16 mouse cellular contexts compared by ENCODE assay signal in genomic region chr2:151985426-151986172, GRCm38 (mm10). TPM values are rescaled to one million over a fixed set of nuclear protein-coding genes. Genes with fewer than 3 reads are reported as not detected.
DNase-seq lines count a peak whose midpoint lies in the region; ATAC-seq and TF ChIP-seq lines count a peak whose summit lies in the region.
"Had no signal": no experiment of that assay in that cellular context is flagged by ENCODE, and none has a peak within 500 bp of the region (broad histone marks: within the 10 kb centered on the region; RNA-seq: fewer than 3 reads in every experiment).

No protein-coding gene starts in this region.

- DNase-seq in heart, postnatal 0 days (ENCODE audit: low spot score), result peak; percentile 32
- DNase-seq in heart, postnatal 25 days (ENCODE audit: low spot score), result no peak
- peak; percentile 41 for DNase-seq in liver, postnatal 0 days
- DNase-seq in liver, result no peak
- DNase-seq in adipocyte (ENCODE audit: low spot score), result peak; percentile 42
- DNase-seq in frontal cortex, adult 2 months (ENCODE audit: extremely low spot score in 1 of 2, low spot score in 1 of 2), result no peak
- DNase-seq: adrenal gland, postnatal 36 days; cerebellum, adult 8-10 months; forebrain, postnatal 0 days; gastrocnemius, postnatal 10 days; heart, postnatal 36 days; lung, embryonic 14.5 days had no signal

- no peak overlapping the region for H3K9ac ChIP-seq in heart, postnatal 0 days (replicated peaks; ENCODE audit: low read depth, low read length)
- no peak overlapping the region for H3K9ac ChIP-seq in liver, postnatal 0 days (replicated peaks)
- H3K9ac ChIP-seq: forebrain, postnatal 0 days; limb, embryonic 15.5 days; lung, embryonic 14.5 days had no signal

- H3K4me2 ChIP-seq in heart, postnatal 0 days (ENCODE audit: low read depth, low read length), result no peak overlapping the region
- 0 out of 2 replicates have a peak overlapping the region, but pooled peaks have one; percentile 4 for H3K4me2 ChIP-seq in liver, postnatal 0 days (ENCODE audit: low read depth, low read length)
- peak overlapping the region; percentile 39 for H3K4me2 ChIP-seq in myocyte (ENCODE audit: low read depth)
- H3K4me2 ChIP-seq: limb, embryonic 15.5 days; lung, embryonic 14.5 days had no signal

- H3K27me3 ChIP-seq in heart, postnatal 0 days (ENCODE audit: control insufficient read depth, insufficient read depth, low read length), result 0 out of 2 replicates have a peak, but pooled peaks cover 2% of the 10 kb centered on the region
- H3K27me3 ChIP-seq in liver, postnatal 0 days (ENCODE audit: insufficient read depth, low read length), result no peaks in the 10 kb centered on the region
- no peaks in the 10 kb centered on the region for H3K27me3 ChIP-seq in myocyte (ENCODE audit: control insufficient read depth, insufficient read depth, insufficient read length)
- H3K27me3 ChIP-seq: limb, embryonic 15.5 days had no signal

- 56% methylated on average over 7 of the region's 7 CpGs for WGBS in heart, postnatal 0 days
- WGBS in liver, postnatal 0 days (ENCODE audit: insufficient replicate concordance), result 40% methylated on average over 7 of the region's 7 CpGs

- intact Hi-C loops in heart, postnatal 25 days (cut with DNase I), result no loop called here

- H3ac ChIP-seq in myocyte (ENCODE audit: control insufficient read depth, insufficient read length), result no peak overlapping the region

- no peak overlapping the region for H3K4me3 ChIP-seq in heart, postnatal 0 days (ENCODE audit: low read depth, low read length)
- no peak overlapping the region for H3K4me3 ChIP-seq in liver, postnatal 0 days (ENCODE audit: low read depth, low read length)
- no peak overlapping the region for H3K4me3 ChIP-seq in myocyte
- H3K4me3 ChIP-seq: limb, embryonic 15.5 days had no signal

- no peak for ATAC-seq in heart, postnatal 0 days (ENCODE audit: insufficient read depth, low read depth)
- peak; percentile 56 for ATAC-seq in liver, postnatal 0 days
- no peak for ATAC-seq in inflammation-experienced regulatory T-cells, adult 6 months
- ATAC-seq: forebrain, postnatal 0 days; midbrain, embryonic 16.5 days had no signal

- H3K9me3 ChIP-seq in heart, postnatal 0 days (replicated peaks; ENCODE audit: control insufficient read depth, low read length), result no peaks in the 10 kb centered on the region
- H3K9me3 ChIP-seq in liver, postnatal 0 days (ENCODE audit: low read length), result no peaks in the 10 kb centered on the region
- H3K9me3 ChIP-seq: limb, embryonic 15.5 days had no signal

- no peaks in the 10 kb centered on the region for H3K36me3 ChIP-seq in heart, postnatal 0 days (replicated peaks; ENCODE audit: control insufficient read depth, insufficient read depth, low read length)
- H3K36me3 ChIP-seq in liver, postnatal 0 days (replicated peaks; ENCODE audit: insufficient read depth, low read length), result no peaks in the 10 kb centered on the region
- H3K36me3 ChIP-seq in myocyte (ENCODE audit: control insufficient read depth, insufficient read depth), result no peaks in the 10 kb centered on the region
- H3K36me3 ChIP-seq: limb, embryonic 15.5 days had no signal

- TF ChIP-seq EP300 in heart, postnatal 0 days (IDR thresholded peaks at IDR 0.05; ENCODE audit: low read depth), result no peak
- TF ChIP-seq EP300 in liver, postnatal 0 days (IDR thresholded peaks at IDR 0.05; ENCODE audit: low read depth), result no peak

- no peaks in the 10 kb centered on the region for H3K79me2 ChIP-seq in myocyte (ENCODE audit: control insufficient read depth, insufficient read depth)

- H3K27ac ChIP-seq in heart, postnatal 0 days (ENCODE audit: low read depth), result no peak overlapping the region
- H3K27ac ChIP-seq in liver, postnatal 0 days (ENCODE audit: low read depth), result 0 out of 2 replicates have a peak overlapping the region, but pooled peaks have one; percentile 34
- H3K27ac ChIP-seq: limb, embryonic 15.5 days had no signal

- no peak for TF ChIP-seq CTCF in heart, postnatal 0 days (IDR thresholded peaks at IDR 0.05; ENCODE audit: low read depth)
- no peak for TF ChIP-seq CTCF in liver, postnatal 0 days (IDR thresholded peaks at IDR 0.05; ENCODE audit: low read depth)

- no peaks in the 10 kb centered on the region for H3K4me1 ChIP-seq in heart, postnatal 0 days (ENCODE audit: control insufficient read depth, insufficient read depth)
- peaks cover 5% of the 10 kb centered on the region; the same call in 1 of the 2 replicates for H3K4me1 ChIP-seq in liver, postnatal 0 days (ENCODE audit: insufficient read depth)

- no peak for TF ChIP-seq POLR2A in myocyte (IDR thresholded peaks at IDR 0.05; ENCODE audit: insufficient read length, low read depth)

TF ChIP-seq in myocyte, 11 proteins besides CTCF, POLR2A, EP300 and RAD21:
- TF ChIP-seq MYOD1 (IDR thresholded peaks at IDR 0.05; ENCODE audit: control insufficient read depth in 1 of 3, insufficient read length in 2 of 3, low read depth in 2 of 3) (peak in 1 of 3 experiments; percentile 37), CEBPB (IDR thresholded peaks at IDR 0.05; ENCODE audit: insufficient read depth, poor library complexity, severe bottlenecking) (no peak)
TF ChIP-seq in myocyte: peak in this region for 1.

RNA-seq across cellular contexts. Expression of gene Fam110a, which starts 5.6 kb away (rescaled TPM):
- total RNA-seq in heart, postnatal 0 days (2014; rRNA removed; ENCODE audit: low replicate concordance), result 3.0 and 11.7 TPM in 2 replicates
- polyA plus RNA-seq in heart, postnatal 0 days (2015; fragmentation: Nextera tagmentation; extraction: Ambion mirVana), result 5.7 and 6.2 TPM in 2 replicates
- total RNA-seq in heart, postnatal 25 days (2021), result 1 to 10 TPM; 4.5 to 4.7 TPM
- 6.3 and 7.3 TPM in 2 replicates for polyA plus RNA-seq in liver, postnatal 0 days (2015; fragmentation: Nextera tagmentation; extraction: Ambion mirVana)
- 21.0 TPM for polyA plus RNA-seq in myocyte (2012; fragmentation: generic; extraction: Trizol)
- polyA plus RNA-seq in frontal cortex, adult 2 months (2012; rRNA removed), result 6.3 and 6.7 TPM in 2 replicates
- polyA plus RNA-seq in inflammation-experienced regulatory T-cells, adult 6 months (2017; shearing (Covaris generic)), result 10 to 100 TPM; 16.4 to 27.4 (median 18.3) TPM

RNA-seq across cellular contexts. Expression of gene Slc52a3, which starts 10.7 kb away (rescaled TPM):
- 6.6 TPM in 1 of 2 replicates, not detected in the other for total RNA-seq in heart, postnatal 0 days (2014; rRNA removed; ENCODE audit: low replicate concordance)
- polyA plus RNA-seq in heart, postnatal 0 days (2015; fragmentation: Nextera tagmentation; extraction: Ambion mirVana), result 0.44 and 0.68 TPM in 2 replicates
- total RNA-seq in heart, postnatal 25 days (2021), result 1 to 10 TPM; 1.8 to 1.9 TPM
- polyA plus RNA-seq in liver, postnatal 0 days (2015; fragmentation: Nextera tagmentation; extraction: Ambion mirVana), result 0.43 and 0.53 TPM in 2 replicates
- 0.02 TPM for polyA plus RNA-seq in myocyte (2012; fragmentation: generic; extraction: Trizol)
- 3.2 and 3.8 TPM in 2 replicates for polyA plus RNA-seq in frontal cortex, adult 2 months (2012; rRNA removed)
- 10 to 100 TPM in 1 of 3 experiments, 1 to 10 TPM in 2; 5.3 to 16.5 (median 8.9) TPM for polyA plus RNA-seq in inflammation-experienced regulatory T-cells, adult 6 months (2017; shearing (Covaris generic))

Comparison
In these comparisons a context has a peak if more than half of its experiments do, and no peak if none do; other contexts are left out.
1. DNase-seq: peak in heart, postnatal 0 days (single experiment), liver, postnatal 0 days (single experiment) and adipocyte (single experiment); none in heart, postnatal 25 days (single experiment), liver (single experiment) and frontal cortex, adult 2 months (0 of 2).